Mouse (Mus musculus) embryonic facial prominence, embryonic 14.5 days (tissue): ENCODE measurements around the gene Col23a1. TPM values are rescaled to one million over a fixed set of nuclear protein-coding genes. Genes with fewer than 3 reads are reported as not detected.
A peak's percentile ranks its signal among the peaks of the same experiment; 100 is the strongest.

Experiments
- ATAC-seq: fragments of 200-750 bp; cut with Nextera tagmentation; 2 replicates; pipeline ENCODE4 v1.8.0; 2017; ENCODE audit warnings: low read depth, moderate number of reproducible peaks, moderate TSS enrichment
- DNase-seq: peaks from one replicate; pipeline ENCODE4 v3.0.0-alpha.2; 2015; ENCODE audit warnings: low spot score
- H3K27ac ChIP-seq: fragments of 300-500 bp; sonication (generic); replicated peaks from 2 replicates; pipeline ENCODE4 v1.5.1; 2014; ENCODE audit warnings: low read depth, mild to moderate bottlenecking, low read length, moderate library complexity
- H3K27me3 ChIP-seq: fragments of 300-500 bp; sonication (generic); replicated peaks from 2 replicates; pipeline ENCODE4 v1.6.1; 2014; ENCODE audit warnings: low read length; ENCODE audit not compliant: control insufficient read depth, insufficient read depth
- H3K36me3 ChIP-seq: fragments of 300-500 bp; sonication (generic); 2 replicates; pipeline ENCODE4 v1.6.1; 2014; ENCODE audit warnings: low read length, mixed read lengths; ENCODE audit not compliant: control insufficient read depth, insufficient read depth
- H3K4me1 ChIP-seq: fragments of 300-500 bp; sonication (generic); 2 replicates; pipeline ENCODE4 v1.6.1; 2014; ENCODE audit warnings: antibody characterized with exemption, low read length; ENCODE audit not compliant: control insufficient read depth, insufficient read depth
- H3K4me2 ChIP-seq: fragments of 300-500 bp; sonication (generic); 2 replicates; pipeline ENCODE4 v1.6.1; 2014; ENCODE audit warnings: low read depth, mild to moderate bottlenecking, low read length, moderate library complexity, mixed read lengths
- H3K4me3 ChIP-seq: fragments of 300-500 bp; sonication (generic); 2 replicates; pipeline ENCODE4 v1.5.1; 2014; ENCODE audit warnings: low read depth, mild to moderate bottlenecking, low read length
- H3K9ac ChIP-seq: fragments of 300-500 bp; sonication (generic); 2 replicates; pipeline ENCODE4 v1.6.1; 2014; ENCODE audit warnings: low read depth, mild to moderate bottlenecking, low read length, moderate library complexity, mixed read lengths
- H3K9me3 ChIP-seq: fragments of 300-500 bp; sonication (generic); 2 replicates; pipeline ENCODE4 v1.6.1; 2016; ENCODE audit warnings: low read length; ENCODE audit not compliant: control insufficient read depth
- WGBS: fragments of 180-500 bp; shearing (Covaris S2); extraction: QIAGEN DNeasy Blood & Tissue Kit; methylation state at CpG from one replicate; pipeline ENCODE4 v1.1.7; 2014; 5-methylcytosine and 5-hydroxymethylcytosine counted together
- polyA plus RNA-seq: library from polyadenylated mRNA; unstranded; fragments of >200 nt; fragmentation: Nextera tagmentation; extraction: Ambion mirVana; gene quantifications from 2 replicates; pipeline ENCODE4 v1.2.1, GENCODE M21; 2014

Col23a1 gene
- polyA plus RNA-seq, 1 experiment from 2014 or later = 20.2 TPM

- H3K9me3 ChIP-seq = no peaks in the 10 kb centered on the region
- DNase-seq = no peak
- 14% methylated on average over 3 of the region's 3 CpGs for WGBS
- H3K9ac ChIP-seq = no peak overlapping the region
- H3K4me2 ChIP-seq = no peak overlapping the region
- H3K27me3 ChIP-seq = 0 out of 2 replicates have a peak, but pooled peaks cover 2% of the 10 kb centered on the region
- H3K36me3 ChIP-seq = no peaks in the 10 kb centered on the region
- no peak overlapping the region for H3K4me3 ChIP-seq
- ATAC-seq = no peak
- H3K4me1 ChIP-seq = peaks cover 24% of the 10 kb centered on the region
- no peak overlapping the region for H3K27ac ChIP-seq
These were observed 129.1 kb downstream of the Col23a1 start for GRCm38 (mm10) chr11:51418807-51419206.

- 0 out of 2 replicates have a peak, but pooled peaks cover 2% of the 10 kb centered on the region for H3K27me3 ChIP-seq
- no peaks in the 10 kb centered on the region for H3K9me3 ChIP-seq
- no peak overlapping the region for H3K9ac ChIP-seq
- no peak overlapping the region for H3K27ac ChIP-seq
- DNase-seq = no peak
- no peaks in the 10 kb centered on the region for H3K36me3 ChIP-seq
- H3K4me2 ChIP-seq = no peak overlapping the region
- H3K4me1 ChIP-seq = peaks cover 24% of the 10 kb centered on the region
- H3K4me3 ChIP-seq = no peak overlapping the region
- ATAC-seq = no peak
- 77% methylated on average over 2 of the region's 2 CpGs for WGBS
These were observed 132.2 kb downstream of the Col23a1 start for GRCm38 (mm10) chr11:51421878-51422277.

GRCm38 (mm10) chr11:51422713-51423112 lies 133.0 kb downstream of the Col23a1 start:
- DNase-seq (no peak), ATAC-seq (no peak)
- H3K36me3 ChIP-seq = no peaks in the 10 kb centered on the region
- no peaks in the 10 kb centered on the region for H3K9me3 ChIP-seq
- no peak overlapping the region for H3K4me2 ChIP-seq
- WGBS = 55% methylated on average over 14 of the region's 14 CpGs
- H3K27ac ChIP-seq = no peak overlapping the region
- no peak overlapping the region for H3K9ac ChIP-seq
- H3K4me3 ChIP-seq = no peak overlapping the region
- H3K4me1 ChIP-seq = peaks cover 24% of the 10 kb centered on the region
- H3K27me3 ChIP-seq = 0 out of 2 replicates have a peak, but pooled peaks cover under 1% of the 10 kb centered on the region

- DNase-seq (no peak), ATAC-seq (0 out of 2 replicates have a peak, but pooled peaks have one; percentile 15)
- peaks cover 18% of the 10 kb centered on the region for H3K4me1 ChIP-seq
- H3K4me2 ChIP-seq = no peak overlapping the region
- H3K27ac ChIP-seq = no peak overlapping the region
- H3K27me3 ChIP-seq = no peaks in the 10 kb centered on the region
- H3K36me3 ChIP-seq = no peaks in the 10 kb centered on the region
- no peak overlapping the region for H3K9ac ChIP-seq
- H3K4me3 ChIP-seq = no peak overlapping the region
- 74% methylated on average over 3 of the region's 3 CpGs for WGBS
- no peaks in the 10 kb centered on the region for H3K9me3 ChIP-seq
These were observed 136.4 kb downstream of the Col23a1 start for GRCm38 (mm10) chr11:51426155-51426554.

GRCm38 (mm10) chr11:51429428-51430179 lies 139.9 kb downstream of the Col23a1 start:
- H3K4me3 ChIP-seq = no peak overlapping the region
- no peak overlapping the region for H3K9ac ChIP-seq
- no peak overlapping the region for H3K4me2 ChIP-seq
- DNase-seq = no peak
- H3K27me3 ChIP-seq = no peaks in the 10 kb centered on the region
- no peak overlapping the region for H3K27ac ChIP-seq
- H3K9me3 ChIP-seq = no peaks in the 10 kb centered on the region
- H3K4me1 ChIP-seq = peaks cover 20% of the 10 kb centered on the region
- ATAC-seq = no peak; the same call in 1 of the 2 replicates
- WGBS = 55% methylated on average over 16 of the region's 16 CpGs
- H3K36me3 ChIP-seq = no peaks in the 10 kb centered on the region

GRCm38 (mm10) chr11:51430180-51430578 lies 140.5 kb downstream of the Col23a1 start:
- WGBS = 68% methylated on average over 8 of the region's 8 CpGs
- peaks cover 20% of the 10 kb centered on the region for H3K4me1 ChIP-seq
- no peak for ATAC-seq

GRCm38 (mm10) chr11:51431287-51431686 lies 141.6 kb downstream of the Col23a1 start:
- no peak overlapping the region; the same call in 1 of the 2 replicates for H3K27ac ChIP-seq
- H3K4me1 ChIP-seq = peaks cover 11% of the 10 kb centered on the region
- 64% methylated on average over 3 of the region's 3 CpGs for WGBS
- H3K27me3 ChIP-seq = no peaks in the 10 kb centered on the region
- no peak overlapping the region for H3K4me3 ChIP-seq
- DNase-seq = no peak
- no peaks in the 10 kb centered on the region for H3K9me3 ChIP-seq
- H3K4me2 ChIP-seq = no peak overlapping the region
- H3K36me3 ChIP-seq = no peaks in the 10 kb centered on the region
- ATAC-seq = no peak
- no peak overlapping the region for H3K9ac ChIP-seq

More at GRCm38 (mm10) chr11:51430180-51430578, 140.5 kb downstream of the Col23a1 start:
- H3K27me3 ChIP-seq = no peaks in the 10 kb centered on the region
- no peak overlapping the region for H3K4me2 ChIP-seq
- H3K9ac ChIP-seq = no peak overlapping the region
- no peak overlapping the region for H3K4me3 ChIP-seq
- H3K36me3 ChIP-seq = no peaks in the 10 kb centered on the region
- no peaks in the 10 kb centered on the region for H3K9me3 ChIP-seq
- H3K27ac ChIP-seq = no peak overlapping the region
- DNase-seq = no peak

GRCm38 (mm10) chr11:51431968-51432367 lies 142.2 kb downstream of the Col23a1 start:
- ATAC-seq (0 out of 2 replicates have a peak, but pooled peaks have one; percentile 48), DNase-seq (no peak)
- Histone ChIP-seq H3K36me3 (no peaks in the 10 kb centered on the region), H3K27me3 (no peaks in the 10 kb centered on the region), H3K27ac (no peak overlapping the region), H3K4me3 (no peak overlapping the region), H3K4me2 (no peak overlapping the region), H3K9me3 (peaks cover 6% of the 10 kb centered on the region), H3K4me1 (peaks cover 11% of the 10 kb centered on the region), H3K9ac (no peak overlapping the region)
- 52% methylated on average over 8 of the region's 8 CpGs for WGBS

GRCm38 (mm10) chr11:51442006-51442405 lies 152.3 kb downstream of the Col23a1 start:
- no peak overlapping the region for H3K4me2 ChIP-seq
- DNase-seq (no peak), ATAC-seq (no peak)
- 94% methylated on average over 7 of the region's 7 CpGs for WGBS
- no peaks in the 10 kb centered on the region for H3K36me3 ChIP-seq
- no peaks in the 10 kb centered on the region for H3K4me1 ChIP-seq
- no peaks in the 10 kb centered on the region for H3K27me3 ChIP-seq
- no peak overlapping the region for H3K27ac ChIP-seq
- no peak overlapping the region for H3K9ac ChIP-seq
- H3K9me3 ChIP-seq = peaks cover 5% of the 10 kb centered on the region; the same call in 1 of the 2 replicates
- no peak overlapping the region for H3K4me3 ChIP-seq
